Mouse (Mus musculus): ENCODE data around the gene Oxt. TPM values are rescaled to one million over a fixed set of nuclear protein-coding genes. Genes with fewer than 3 reads are reported as not detected.

Oxt gene
- 0.32 TPM in 1 of 2 replicates, not detected in the other for polyA plus RNA-seq (2012; rRNA removed)

DNA sequence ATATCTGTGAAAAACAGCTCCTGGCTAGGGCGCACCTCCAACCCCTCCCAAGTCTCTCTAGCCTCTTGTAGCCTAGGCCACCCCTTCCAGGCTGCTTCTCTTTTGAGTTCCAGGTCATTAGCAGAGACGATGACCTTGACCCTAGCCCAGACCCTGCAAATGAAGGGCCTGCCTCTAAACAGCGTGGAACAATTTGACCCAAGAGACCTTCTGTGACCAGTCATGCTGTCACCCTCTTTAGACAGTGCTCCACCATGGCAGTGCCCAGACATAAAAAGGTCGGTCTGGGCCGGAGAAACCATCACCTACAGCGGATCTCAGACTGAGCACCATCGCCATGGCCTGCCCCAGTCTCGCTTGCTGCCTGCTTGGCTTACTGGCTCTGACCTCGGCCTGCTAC, at the start of gene Oxt:
TSS of gene Oxt (plus strand) at position 301 of the 400 bp plus-strand sequence.
- no peak for DNase-seq (ENCODE audit: low read depth in 1 of 2, low spot score in 2 of 2)
- Histone ChIP-seq H3K36me3 (ENCODE audit: control insufficient read depth, insufficient read depth, low read length) (no peaks in the 10 kb centered on the region), H3K4me3 (ENCODE audit: extremely low read depth, insufficient read depth, insufficient read length) (no peak within 1 kb of the TSS), H3K4me1 (ENCODE audit: control insufficient read depth, insufficient read depth, insufficient read length) (peaks cover 5% of the 10 kb centered on the region), H3K27me3 (ENCODE audit: control insufficient read depth, insufficient read depth, low read length) (peaks cover 20% of the 10 kb centered on the region), H3K27ac (ENCODE audit: insufficient read depth, low read length) (no peak within 1 kb of the TSS)
- 79% methylated on average over 9 of the region's 9 CpGs for WGBS
- TF ChIP-seq POLR2A (IDR thresholded peaks at IDR 0.05; ENCODE audit: low read depth, low read length), result no peak
- TF ChIP-seq CTCF (IDR thresholded peaks at IDR 0.05; ENCODE audit: extremely low read depth, insufficient read depth, insufficient read length, insufficient replicate concordance), result no peak

DNA sequence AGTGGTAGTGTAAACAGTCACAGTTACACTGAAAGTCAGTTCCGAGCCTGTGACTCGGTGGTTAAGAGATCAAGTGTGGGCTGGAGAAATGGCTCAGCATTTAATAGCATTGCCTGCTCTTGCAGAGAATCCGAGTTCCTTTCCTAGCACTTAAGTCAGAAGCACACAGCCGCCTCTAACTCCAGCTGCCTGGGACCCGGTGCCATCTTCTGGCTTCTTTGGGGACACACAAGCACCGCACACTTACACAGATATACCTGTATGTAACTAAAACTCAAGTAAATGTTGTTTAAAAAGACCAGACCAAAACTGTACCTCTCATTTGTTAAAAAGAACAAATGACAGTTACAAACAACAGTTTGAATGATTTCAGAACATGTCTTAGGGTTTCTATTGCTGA, 47.5 kb upstream of the Oxt start:
- H3K4me1 ChIP-seq (ENCODE audit: control insufficient read depth, insufficient read depth, insufficient read length), result no peaks in the 10 kb centered on the region
- peaks cover 5% of the 10 kb centered on the region; the same call in 1 of the 2 replicates for H3K36me3 ChIP-seq (ENCODE audit: control insufficient read depth, insufficient read depth, low read length)
- no peak overlapping the region for H3K4me3 ChIP-seq (ENCODE audit: extremely low read depth, insufficient read depth, insufficient read length)

DNA sequence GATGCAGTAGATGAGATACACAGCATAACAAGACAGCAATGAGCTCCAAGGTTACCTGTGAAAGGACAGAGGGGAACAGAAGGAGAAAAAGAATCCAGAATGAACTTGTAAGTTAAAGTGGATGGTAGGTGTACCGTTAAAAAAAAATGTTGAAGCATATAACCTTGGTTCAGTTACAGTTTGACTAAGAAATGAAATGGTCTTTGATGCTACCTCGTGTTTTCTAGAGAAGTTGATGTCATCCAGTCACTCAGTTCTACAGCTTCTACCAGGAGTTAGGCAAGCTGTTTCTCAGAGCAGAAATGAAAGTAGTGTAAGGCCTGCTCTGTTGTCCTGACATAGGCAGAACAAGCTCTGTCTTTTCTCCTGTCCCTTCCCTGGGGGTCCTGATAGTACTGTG, 46.7 kb upstream of the Oxt start:
- 78% methylated on average over 2 of the region's 2 CpGs for WGBS
- H3K27ac ChIP-seq (ENCODE audit: insufficient read depth, low read length), result no peak overlapping the region
- TF ChIP-seq POLR2A (IDR thresholded peaks at IDR 0.05; ENCODE audit: low read depth, low read length) (no peak), CTCF (IDR thresholded peaks at IDR 0.05; ENCODE audit: extremely low read depth, insufficient read depth, insufficient read length, insufficient replicate concordance) (no peak)
- no peaks in the 10 kb centered on the region for H3K4me1 ChIP-seq (ENCODE audit: control insufficient read depth, insufficient read depth, insufficient read length)
- no peak overlapping the region for H3K4me3 ChIP-seq (ENCODE audit: extremely low read depth, insufficient read depth, insufficient read length)
- no peaks in the 10 kb centered on the region for H3K27me3 ChIP-seq (ENCODE audit: control insufficient read depth, insufficient read depth, low read length)
- DNase-seq (ENCODE audit: low read depth in 1 of 2, low spot score in 2 of 2), result no peak
- H3K36me3 ChIP-seq (ENCODE audit: control insufficient read depth, insufficient read depth, low read length), result peaks cover 9% of the 10 kb centered on the region

More for the DNA sequence above, 47.5 kb upstream of the Oxt start:
- WGBS, result 93% methylated on average over 6 of the region's 6 CpGs
- H3K27me3 ChIP-seq (ENCODE audit: control insufficient read depth, insufficient read depth, low read length), result no peaks in the 10 kb centered on the region
- TF ChIP-seq POLR2A (IDR thresholded peaks at IDR 0.05; ENCODE audit: low read depth, low read length) (no peak), CTCF (IDR thresholded peaks at IDR 0.05; ENCODE audit: extremely low read depth, insufficient read depth, insufficient read length, insufficient replicate concordance) (no peak)
- DNase-seq (ENCODE audit: low read depth in 1 of 2, low spot score in 2 of 2), result no peak
- no peak overlapping the region for H3K27ac ChIP-seq (ENCODE audit: insufficient read depth, low read length)

- WGBS, result 89% methylated on average over 7 of the region's 7 CpGs
- TF ChIP-seq POLR2A (IDR thresholded peaks at IDR 0.05; ENCODE audit: low read depth, low read length) (no peak), CTCF (IDR thresholded peaks at IDR 0.05; ENCODE audit: extremely low read depth, insufficient read depth, insufficient read length, insufficient replicate concordance) (no peak)
- Histone ChIP-seq H3K4me1 (ENCODE audit: control insufficient read depth, insufficient read depth, insufficient read length) (peaks cover 4% of the 10 kb centered on the region; the same call in 1 of the 2 replicates), H3K4me3 (ENCODE audit: extremely low read depth, insufficient read depth, insufficient read length) (no peak overlapping the region), H3K36me3 (ENCODE audit: control insufficient read depth, insufficient read depth, low read length) (peaks cover 9% of the 10 kb centered on the region), H3K27me3 (ENCODE audit: control insufficient read depth, insufficient read depth, low read length) (no peaks in the 10 kb centered on the region), H3K27ac (ENCODE audit: insufficient read depth, low read length) (no peak overlapping the region)
- no peak for DNase-seq (ENCODE audit: low read depth in 1 of 2, low spot score in 2 of 2)
Observed at GRCm38 (mm10) chr2:130529925-130530324, 46.0 kb upstream of the Oxt start.

DNA sequence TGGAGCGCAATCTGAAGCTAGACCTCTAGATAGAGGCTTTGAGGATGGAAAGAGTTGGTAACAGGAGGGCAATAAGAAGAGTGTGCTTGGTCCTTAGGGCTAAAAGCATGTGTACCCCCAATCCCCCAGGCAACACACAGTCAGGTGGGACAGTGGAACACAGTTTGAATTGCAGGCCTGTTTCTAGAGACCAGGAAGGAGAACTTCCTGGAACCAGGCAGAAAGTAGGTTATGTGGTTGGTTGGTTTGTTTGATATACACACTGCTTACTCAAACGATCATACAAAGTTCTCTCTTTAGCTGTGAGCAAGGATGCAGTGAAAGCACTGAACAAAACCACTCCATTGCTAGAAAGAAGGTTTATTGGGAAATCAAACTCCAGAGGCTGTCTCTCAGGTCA, 43.8 kb upstream of the Oxt start:
- no peak overlapping the region for H3K27ac ChIP-seq (ENCODE audit: insufficient read depth, low read length)
- TF ChIP-seq POLR2A (IDR thresholded peaks at IDR 0.05; ENCODE audit: low read depth, low read length) (no peak), CTCF (IDR thresholded peaks at IDR 0.05; ENCODE audit: extremely low read depth, insufficient read depth, insufficient read length, insufficient replicate concordance) (no peak)
- H3K27me3 ChIP-seq (ENCODE audit: control insufficient read depth, insufficient read depth, low read length), result no peaks in the 10 kb centered on the region
- no peak for DNase-seq (ENCODE audit: low read depth in 1 of 2, low spot score in 2 of 2)
- no peak overlapping the region for H3K4me3 ChIP-seq (ENCODE audit: extremely low read depth, insufficient read depth, insufficient read length)
- H3K36me3 ChIP-seq (ENCODE audit: control insufficient read depth, insufficient read depth, low read length), result peaks cover 5% of the 10 kb centered on the region
- 56% methylated on average over 2 of the region's 2 CpGs for WGBS
- peaks cover 4% of the 10 kb centered on the region; the same call in 1 of the 2 replicates for H3K4me1 ChIP-seq (ENCODE audit: control insufficient read depth, insufficient read depth, insufficient read length)

DNA sequence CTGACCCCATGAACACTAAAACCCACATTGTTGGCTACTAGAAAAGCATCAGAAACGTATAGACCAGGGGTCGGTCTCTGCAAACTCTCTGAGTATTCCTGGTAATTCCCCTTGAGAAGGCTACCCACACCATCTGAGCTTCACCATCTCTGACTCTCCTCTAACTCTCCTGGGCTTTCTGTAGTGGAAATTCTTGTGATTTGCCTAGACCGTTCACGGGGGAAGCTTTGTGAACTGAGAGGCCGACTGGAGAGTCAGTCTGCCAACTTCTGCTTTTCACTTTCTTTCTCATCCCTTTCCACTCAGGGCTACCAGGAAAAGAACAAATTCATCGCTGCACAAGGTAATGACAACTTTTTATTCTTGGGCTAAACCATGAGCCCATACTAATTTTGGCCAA, 41.0 kb upstream of the Oxt start:
- DNase-seq (ENCODE audit: low read depth in 1 of 2, low spot score in 2 of 2), result peak in 1 of 2 experiments; percentile 19
- 43% methylated on average over 6 of the region's 6 CpGs for WGBS
- peaks cover 15% of the 10 kb centered on the region; the same call in 1 of the 2 replicates for H3K4me1 ChIP-seq (ENCODE audit: control insufficient read depth, insufficient read depth, insufficient read length)
- no peaks in the 10 kb centered on the region for H3K27me3 ChIP-seq (ENCODE audit: control insufficient read depth, insufficient read depth, low read length)
- no peak overlapping the region for H3K4me3 ChIP-seq (ENCODE audit: extremely low read depth, insufficient read depth, insufficient read length)
- H3K36me3 ChIP-seq (ENCODE audit: control insufficient read depth, insufficient read depth, low read length), result peaks cover 6% of the 10 kb centered on the region
- H3K27ac ChIP-seq (ENCODE audit: insufficient read depth, low read length), result no peak overlapping the region
- TF ChIP-seq POLR2A (IDR thresholded peaks at IDR 0.05; ENCODE audit: low read depth, low read length) (no peak), CTCF (IDR thresholded peaks at IDR 0.05; ENCODE audit: extremely low read depth, insufficient read depth, insufficient read length, insufficient replicate concordance) (no peak)

- Histone ChIP-seq H3K4me3 (ENCODE audit: extremely low read depth, insufficient read depth, insufficient read length) (no peak overlapping the region), H3K27ac (ENCODE audit: insufficient read depth, low read length) (no peak overlapping the region), H3K27me3 (ENCODE audit: control insufficient read depth, insufficient read depth, low read length) (no peaks in the 10 kb centered on the region), H3K36me3 (ENCODE audit: control insufficient read depth, insufficient read depth, low read length) (peaks cover 11% of the 10 kb centered on the region), H3K4me1 (ENCODE audit: control insufficient read depth, insufficient read depth, insufficient read length) (peaks cover 20% of the 10 kb centered on the region; the same call in 1 of the 2 replicates)
- TF ChIP-seq CTCF (IDR thresholded peaks at IDR 0.05; ENCODE audit: extremely low read depth, insufficient read depth, insufficient read length, insufficient replicate concordance) (no peak), POLR2A (IDR thresholded peaks at IDR 0.05; ENCODE audit: low read depth, low read length) (no peak)
- 91% methylated on average over 3 of the region's 3 CpGs for WGBS
- DNase-seq (ENCODE audit: low read depth in 1 of 2, low spot score in 2 of 2), result no peak
Observed at GRCm38 (mm10) chr2:130536890-130537289, 39.1 kb upstream of the Oxt start.
